Mouse (Mus musculus): ENCODE measurements around the gene Olfr668.
"Not testable (repeated sequence)": the region's sequence is repeated elsewhere in the genome, so short reads cannot be mapped to it uniquely, and the experiment has no call there.

Olfr668 gene

DNA sequence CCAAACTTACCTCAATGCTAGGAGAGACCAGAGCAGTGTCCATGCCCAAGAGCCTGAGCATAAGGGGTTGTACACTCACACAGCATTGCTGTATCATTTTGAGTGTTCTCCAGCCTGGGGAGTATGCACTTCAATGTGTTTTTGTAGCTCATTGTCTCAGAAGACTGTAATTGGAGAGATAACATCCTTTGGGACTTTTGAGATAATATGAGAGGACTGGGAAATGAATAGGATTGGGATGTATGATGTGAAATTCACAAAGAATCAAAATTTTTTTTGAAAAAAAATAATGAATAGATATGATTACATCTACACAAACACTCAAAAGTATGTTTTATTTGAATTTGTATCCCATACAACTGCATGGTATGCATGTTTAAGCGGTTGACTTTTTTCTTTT, at the start of gene Olfr668:
Gene Olfr668 (minus strand): TSS at position 101 of the 400 bp plus-strand sequence.
- no peak for DNase-seq

DNA sequence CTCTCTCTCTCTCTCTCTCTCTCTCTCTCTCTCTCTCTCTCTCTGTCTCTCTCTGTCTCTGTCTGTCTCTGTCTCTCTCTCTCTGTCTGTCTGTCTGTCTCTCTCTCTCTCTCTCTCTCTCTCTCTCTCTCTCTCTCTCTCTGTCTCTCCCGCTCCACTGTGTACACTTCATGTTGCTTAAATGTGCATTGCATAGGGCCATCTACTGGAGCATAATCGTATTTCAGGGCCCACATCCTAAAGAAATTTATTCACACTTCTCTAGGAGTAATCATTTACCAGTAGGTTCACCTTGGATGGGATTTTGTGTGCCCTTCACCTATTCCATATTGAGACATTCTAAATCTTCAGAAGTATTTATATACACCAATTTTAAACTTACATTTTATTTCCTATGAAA, 44.6 kb upstream of the Olfr668 start:
- DNase-seq: not testable (repeated sequence)

DNA sequence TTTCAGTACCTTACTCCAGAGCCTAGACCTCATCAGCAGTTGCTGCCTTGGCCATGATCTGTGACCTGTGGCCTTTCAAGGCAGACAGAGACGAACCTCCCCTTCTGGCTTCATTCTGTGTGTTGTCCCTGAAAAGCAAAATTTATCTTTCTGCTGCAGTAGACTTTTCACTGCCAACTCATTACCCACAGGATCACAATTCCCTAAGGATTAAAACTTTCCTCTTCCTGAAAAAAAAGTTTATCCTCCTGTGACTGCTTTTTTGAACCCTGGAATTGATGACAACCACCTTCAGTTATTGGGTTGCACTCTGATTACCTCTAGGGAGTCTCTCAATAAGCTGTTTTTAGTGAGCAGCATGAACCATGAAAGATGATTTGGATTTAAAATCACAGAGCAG, 34.7 kb upstream of the Olfr668 start, which contains the start of gene Olfr670:
Gene Olfr670 (minus strand): TSS at position 101 of the 400 bp plus-strand sequence.
- DNase-seq: no peak

DNA sequence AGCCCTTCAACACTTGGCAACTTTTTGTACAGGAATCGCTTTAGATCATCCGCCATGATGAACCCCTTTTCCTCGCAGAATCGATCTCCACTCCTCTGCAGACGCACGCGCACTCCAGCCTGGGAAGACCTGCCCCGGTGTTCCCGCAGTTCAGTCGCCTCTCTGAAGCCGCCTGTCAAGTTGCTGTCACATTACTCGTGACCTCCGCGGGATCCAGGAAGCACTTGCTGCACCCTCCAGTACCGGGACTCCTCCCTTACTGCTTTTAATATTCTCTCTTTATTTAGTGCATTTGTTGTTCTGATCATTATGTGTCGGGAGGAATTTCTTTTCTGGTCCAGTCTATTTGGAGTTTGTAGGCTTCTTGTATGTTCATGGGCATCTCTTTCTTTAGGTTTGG, 22.4 kb upstream of the Olfr668 start:
- DNase-seq: not testable (repeated sequence)

DNA sequence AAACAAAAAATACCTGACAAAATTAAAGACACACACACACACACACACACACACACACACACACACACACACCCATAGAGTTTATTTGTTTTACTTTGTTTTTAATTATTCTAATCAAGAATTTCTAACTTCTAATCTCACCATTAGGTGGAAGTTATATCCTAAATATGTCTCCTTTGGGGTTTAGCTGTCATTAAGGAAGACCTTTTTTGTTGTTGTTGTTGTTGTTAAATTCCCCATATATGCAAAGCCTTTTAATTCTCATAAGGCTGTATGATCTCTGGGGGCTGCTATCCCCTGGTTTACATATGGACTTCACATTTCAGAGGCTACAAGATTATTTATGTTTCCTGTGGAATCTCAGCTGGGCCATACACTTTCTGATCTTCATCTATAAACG, 6.1 kb upstream of the Olfr668 start, which contains the start of gene Olfr669:
Gene Olfr669 (plus strand): TSS at position 301 of the 400 bp plus-strand sequence.
- no peak for DNase-seq

DNA sequence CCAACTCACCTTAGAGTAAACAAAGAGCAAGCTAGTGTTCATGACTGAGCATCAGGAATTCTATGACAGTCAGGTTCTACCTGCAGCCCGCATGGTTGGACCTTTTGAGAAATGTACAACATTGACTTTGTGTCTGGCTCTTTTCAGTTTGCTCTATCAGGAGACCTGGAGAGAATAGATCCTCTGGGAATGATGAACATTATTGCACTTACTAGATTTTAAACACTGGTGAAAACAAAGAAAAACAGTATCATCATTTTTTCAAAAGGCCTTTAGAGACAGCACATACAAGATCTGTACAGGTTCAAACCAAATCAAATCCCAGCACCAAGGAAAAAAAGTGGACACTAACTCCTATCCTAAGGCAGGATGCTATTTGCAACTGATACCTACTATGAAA, 6.5 kb downstream of the Olfr668 start, which contains the start of gene Olfr667:
Gene Olfr667 (minus strand): TSS at position 101 of the 400 bp plus-strand sequence.
- DNase-seq: no peak

DNA sequence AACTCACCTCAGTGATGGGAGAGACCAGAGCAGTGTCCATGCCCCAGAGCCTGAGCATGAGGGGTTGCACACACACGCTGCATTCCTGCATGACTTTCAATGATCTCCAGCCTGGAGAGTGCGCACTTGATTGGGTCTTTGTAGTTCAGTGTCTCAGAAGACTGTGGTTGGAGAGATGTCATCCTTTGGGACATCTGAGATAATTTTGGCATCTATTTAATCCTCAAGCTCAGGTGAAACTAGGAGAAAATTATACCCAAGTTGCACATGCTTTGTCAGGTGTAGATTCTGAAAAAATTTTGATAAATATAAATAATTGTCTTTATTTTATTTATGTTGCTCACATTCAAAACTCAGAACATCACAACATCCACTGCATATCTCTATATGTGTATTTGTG, 32.0 kb downstream of the Olfr668 start, which contains the start of gene Olfr666:
Gene Olfr666 (minus strand): TSS at position 101 of the 400 bp plus-strand sequence.
- DNase-seq: no peak

DNA sequence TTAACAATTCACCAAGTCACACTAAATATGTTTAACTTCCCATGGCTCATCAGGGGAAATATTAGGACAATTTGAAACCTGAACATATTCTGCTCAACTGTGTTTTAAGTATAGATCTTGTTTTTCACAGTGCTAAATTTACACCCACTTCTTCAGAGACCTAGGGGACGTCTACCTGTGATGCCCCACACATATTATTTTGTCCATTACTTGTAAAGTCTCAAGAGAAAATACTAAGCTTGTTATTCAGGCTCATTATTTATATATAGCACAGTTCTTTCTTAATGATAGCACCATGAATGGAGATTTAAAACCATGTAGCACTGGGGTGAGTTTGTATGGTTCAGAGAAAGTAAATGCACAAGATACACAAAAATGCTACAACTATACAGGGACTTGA, 50.1 kb downstream of the Olfr668 start, which contains the start of gene Olfr665:
Gene Olfr665 (plus strand): TSS at position 301 of the 400 bp plus-strand sequence.
- DNase-seq: no peak

All from B cell, adult 2 months (primary cell).